Mouse (Mus musculus): Measurements from ENCODE around the gene Capn2. TPM values are rescaled to one million over a fixed set of nuclear protein-coding genes. Genes with fewer than 3 reads are reported as not detected.

Gene Capn2
- polyA plus RNA-seq, 1 experiment from 2014 or later, result 135 TPM

DNA sequence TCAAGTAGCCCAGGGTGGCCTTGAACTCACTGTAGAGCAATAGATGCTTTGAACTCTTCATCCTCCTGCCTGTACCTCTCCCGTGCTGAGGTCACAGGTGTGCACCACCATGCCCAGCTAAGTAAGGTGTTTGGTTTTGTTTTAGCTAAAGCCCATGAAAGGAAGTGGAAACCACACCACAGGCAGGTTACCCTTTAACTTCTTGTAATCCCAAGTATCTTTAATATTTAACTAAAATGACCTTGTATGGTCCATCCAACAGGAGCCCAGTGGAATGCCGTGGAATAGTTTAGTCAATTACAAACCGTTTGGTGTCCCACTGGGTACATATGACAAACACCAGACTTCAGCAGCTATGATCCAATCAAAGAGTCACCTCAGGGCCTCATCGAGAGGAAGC lies 38.5 kb downstream of the Capn2 start:
- peaks cover 53% of the 10 kb centered on the region; the same call in 1 of the 2 replicates for H3K36me3 ChIP-seq (ENCODE audit: insufficient read depth, low read length)
- H3K27me3 ChIP-seq (replicated peaks; ENCODE audit: insufficient read depth, low read length), result no peaks in the 10 kb centered on the region
- H3K27ac ChIP-seq (ENCODE audit: low read length), result no peak overlapping the region
- H3K4me3 ChIP-seq (ENCODE audit: low read depth, low read length), result no peak overlapping the region
- 53% methylated on average over 4 of the region's 4 CpGs for WGBS
- H3K9me3 ChIP-seq (ENCODE audit: low read length), result no peaks in the 10 kb centered on the region
- DNase-seq (ENCODE audit: low spot score) (no peak), ATAC-seq (no peak)
- H3K4me1 ChIP-seq (ENCODE audit: insufficient read depth, low read depth, low read length), result no peaks in the 10 kb centered on the region
- TF ChIP-seq CTCF (IDR thresholded peaks at IDR 0.05), result no peak
- no peak for TF ChIP-seq EP300 (IDR thresholded peaks at IDR 0.05)
- H3K9ac ChIP-seq (replicated peaks; ENCODE audit: low read depth), result no peak overlapping the region
- H3K4me2 ChIP-seq (replicated peaks; ENCODE audit: low read depth, low read length), result no peak overlapping the region

GRCm38 (mm10) chr1:182475005-182475796 lies 42.2 kb downstream of the Capn2 start:
- no peak overlapping the region for H3K4me2 ChIP-seq (replicated peaks; ENCODE audit: low read depth, low read length)
- H3K36me3 ChIP-seq (ENCODE audit: insufficient read depth, low read length), result peaks cover 65% of the 10 kb centered on the region
- H3K27me3 ChIP-seq (replicated peaks; ENCODE audit: insufficient read depth, low read length), result no peaks in the 10 kb centered on the region
- no peak for ATAC-seq
- WGBS, result 80% methylated on average over 5 of the region's 5 CpGs
- TF ChIP-seq CTCF (IDR thresholded peaks at IDR 0.05), result peak; percentile 52
- TF ChIP-seq EP300 (IDR thresholded peaks at IDR 0.05), result no peak
- H3K27ac ChIP-seq (ENCODE audit: low read length), result no peak overlapping the region
- DNase-seq (ENCODE audit: low spot score), result no peak
- H3K9me3 ChIP-seq (ENCODE audit: low read length), result no peaks in the 10 kb centered on the region
- H3K4me1 ChIP-seq (ENCODE audit: insufficient read depth, low read depth, low read length), result no peaks in the 10 kb centered on the region
- H3K4me3 ChIP-seq (ENCODE audit: low read depth, low read length), result no peak overlapping the region
- H3K9ac ChIP-seq (replicated peaks; ENCODE audit: low read depth), result no peak overlapping the region

- DNase-seq (ENCODE audit: low spot score), result no peak
- Histone ChIP-seq H3K27me3 (replicated peaks; ENCODE audit: insufficient read depth, low read length) (no peaks in the 10 kb centered on the region), H3K4me1 (ENCODE audit: insufficient read depth, low read depth, low read length) (no peaks in the 10 kb centered on the region), H3K36me3 (ENCODE audit: insufficient read depth, low read length) (peaks cover 17% of the 10 kb centered on the region), H3K9me3 (ENCODE audit: low read length) (no peaks in the 10 kb centered on the region), H3K4me3 (ENCODE audit: low read depth, low read length) (no peak overlapping the region), H3K4me2 (replicated peaks; ENCODE audit: low read depth, low read length) (no peak overlapping the region), H3K9ac (replicated peaks; ENCODE audit: low read depth) (no peak overlapping the region), H3K27ac (ENCODE audit: low read length) (no peak overlapping the region)
- peak; percentile 44 for TF ChIP-seq CTCF (IDR thresholded peaks at IDR 0.05)
- no peak for TF ChIP-seq EP300 (IDR thresholded peaks at IDR 0.05)
- WGBS, result 82% methylated on average over 4 of the region's 4 CpGs
- ATAC-seq, result 0 out of 2 replicates have a peak, but pooled peaks have one; percentile 8
These were observed 51.4 kb downstream of the Capn2 start for GRCm38 (mm10) chr1:182465978-182466377.

DNA sequence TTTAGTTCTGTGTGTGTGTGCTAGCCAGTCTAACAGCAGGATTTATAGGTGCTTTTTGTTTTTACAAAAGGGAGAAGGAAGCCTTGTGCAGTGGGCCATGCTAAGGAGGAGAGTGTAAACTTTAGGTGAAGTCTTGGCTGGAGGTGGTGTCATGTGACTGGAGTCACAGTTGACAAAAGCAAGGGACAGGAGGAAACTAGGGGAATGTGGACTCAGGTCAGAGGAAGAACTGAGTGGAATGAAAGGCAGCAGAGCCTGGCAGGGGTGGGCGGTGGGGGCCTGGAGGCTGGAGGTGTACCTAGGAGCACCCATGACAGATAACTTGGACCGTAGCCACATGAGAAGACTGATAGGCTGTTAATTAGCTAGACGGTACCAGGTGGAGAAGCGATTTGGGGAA lies 52.1 kb downstream of the Capn2 start:
- Histone ChIP-seq H3K27me3 (replicated peaks; ENCODE audit: insufficient read depth, low read length) (no peaks in the 10 kb centered on the region), H3K9me3 (ENCODE audit: low read length) (no peaks in the 10 kb centered on the region), H3K4me3 (ENCODE audit: low read depth, low read length) (no peak overlapping the region), H3K36me3 (ENCODE audit: insufficient read depth, low read length) (peaks cover 14% of the 10 kb centered on the region), H3K27ac (ENCODE audit: low read length) (no peak overlapping the region), H3K4me1 (ENCODE audit: insufficient read depth, low read depth, low read length) (no peaks in the 10 kb centered on the region), H3K9ac (replicated peaks; ENCODE audit: low read depth) (no peak overlapping the region), H3K4me2 (replicated peaks; ENCODE audit: low read depth, low read length) (no peak overlapping the region)
- DNase-seq (ENCODE audit: low spot score) (no peak), ATAC-seq (no peak)
- TF ChIP-seq EP300 (IDR thresholded peaks at IDR 0.05) (no peak), CTCF (IDR thresholded peaks at IDR 0.05) (no peak)
- 36% methylated on average over 4 of the region's 4 CpGs for whole genome bisulfite sequencing

DNA sequence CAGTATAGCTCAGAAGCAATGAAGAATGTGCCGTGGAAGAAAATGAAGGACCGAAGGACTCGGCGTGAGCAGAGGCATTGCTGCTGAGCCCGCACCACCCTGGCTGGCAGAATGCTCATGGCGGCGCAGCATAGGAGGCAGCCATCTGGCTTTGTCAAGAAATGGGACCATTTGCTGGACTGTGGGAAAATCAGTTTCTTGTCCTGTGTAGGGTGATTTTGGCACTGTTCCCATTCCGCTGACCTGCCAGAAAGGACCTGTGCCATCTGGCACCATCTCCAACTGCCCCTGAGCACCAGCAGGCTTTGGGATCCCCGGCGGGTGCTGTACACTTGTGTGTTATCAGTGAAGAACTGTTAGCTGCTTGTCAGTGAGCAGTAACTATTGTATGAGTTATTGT lies 55.6 kb downstream of the Capn2 start:
- Histone ChIP-seq H3K4me3 (ENCODE audit: low read depth, low read length) (no peak overlapping the region), H3K9me3 (ENCODE audit: low read length) (no peaks in the 10 kb centered on the region), H3K4me1 (ENCODE audit: insufficient read depth, low read depth, low read length) (no peaks in the 10 kb centered on the region), H3K9ac (replicated peaks; ENCODE audit: low read depth) (no peak overlapping the region), H3K36me3 (ENCODE audit: insufficient read depth, low read length) (peaks cover 12% of the 10 kb centered on the region; the same call in 1 of the 2 replicates), H3K4me2 (replicated peaks; ENCODE audit: low read depth, low read length) (no peak overlapping the region), H3K27ac (ENCODE audit: low read length) (peak overlapping the region; percentile 80; the same call in 1 of the 2 replicates), H3K27me3 (replicated peaks; ENCODE audit: insufficient read depth, low read length) (no peaks in the 10 kb centered on the region)
- no peak for DNase-seq (ENCODE audit: low spot score)
- WGBS, result 75% methylated on average over 10 of the region's 10 CpGs
- no peak for ATAC-seq
- no peak for TF ChIP-seq CTCF (IDR thresholded peaks at IDR 0.05)
- TF ChIP-seq EP300 (IDR thresholded peaks at IDR 0.05), result no peak

- peak; percentile 73 for ATAC-seq
- Histone ChIP-seq H3K9ac (replicated peaks; ENCODE audit: low read depth) (no peak overlapping the region), H3K27ac (ENCODE audit: low read length) (peak overlapping the region; percentile 80), H3K9me3 (ENCODE audit: low read length) (no peaks in the 10 kb centered on the region), H3K4me1 (ENCODE audit: insufficient read depth, low read depth, low read length) (no peaks in the 10 kb centered on the region), H3K4me3 (ENCODE audit: low read depth, low read length) (no peak overlapping the region), H3K27me3 (replicated peaks; ENCODE audit: insufficient read depth, low read length) (no peaks in the 10 kb centered on the region), H3K36me3 (ENCODE audit: insufficient read depth, low read length) (peaks cover 15% of the 10 kb centered on the region; the same call in 1 of the 2 replicates), H3K4me2 (replicated peaks; ENCODE audit: low read depth, low read length) (no peak overlapping the region)
- peak; percentile 78 for DNase-seq (ENCODE audit: low spot score)
- TF ChIP-seq CTCF (IDR thresholded peaks at IDR 0.05) (no peak), EP300 (IDR thresholded peaks at IDR 0.05) (no peak)
- 9% methylated on average over 7 of the region's 7 CpGs for WGBS
These were observed 56.1 kb downstream of the Capn2 start for GRCm38 (mm10) chr1:182461261-182461660.
